Mouse (Mus musculus) bone marrow, adult 2 months (tissue): ENCODE results near the gene Irf2.

Experiments
- CTCF ChIP-seq: fragments of 200-500 bp; IDR thresholded peaks from 2 replicates; pipeline ENCODE4 v1.5.1; 2011; ENCODE audit warnings: low read length, control low read depth; ENCODE audit not compliant: control insufficient read depth, insufficient read depth
- POLR2A ChIP-seq: fragments of 200-500 bp; IDR thresholded peaks from 2 replicates; pipeline ENCODE4 v1.6.1; 2011; ENCODE audit warnings: low read depth, mild to moderate bottlenecking, control low read depth, low read length, borderline replicate concordance; ENCODE audit not compliant: control insufficient read depth

DNA sequence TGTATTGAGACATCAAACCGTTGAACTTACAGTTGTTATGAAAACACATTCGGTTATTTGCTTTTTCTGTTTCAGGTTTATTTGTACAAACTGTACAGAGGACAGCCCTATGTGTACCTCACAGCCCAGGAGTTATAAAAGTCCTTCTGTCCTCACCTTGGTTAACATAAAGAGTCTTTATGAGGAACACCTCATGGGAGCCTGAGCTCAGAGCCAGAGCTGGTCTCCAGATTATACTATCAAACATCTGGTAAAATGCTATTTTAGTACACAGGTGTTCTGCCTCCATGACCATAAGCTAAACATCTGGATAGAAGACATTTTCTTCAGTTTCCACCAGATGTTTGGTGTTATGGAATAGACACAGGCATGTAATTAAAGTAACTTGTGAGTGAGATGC lies 13.1 kb upstream of the Irf2 start:
- TF ChIP-seq CTCF (no peak), POLR2A (no peak)
